Mouse (Mus musculus): ENCODE results near the gene Ndufa6. TPM values are rescaled to one million over a fixed set of nuclear protein-coding genes. Genes with fewer than 3 reads are reported as not detected.

The Ndufa6 gene
- total and polyA plus RNA-seq, 2 experiments from 2014 or later: 271 to 416 TPM

DNA sequence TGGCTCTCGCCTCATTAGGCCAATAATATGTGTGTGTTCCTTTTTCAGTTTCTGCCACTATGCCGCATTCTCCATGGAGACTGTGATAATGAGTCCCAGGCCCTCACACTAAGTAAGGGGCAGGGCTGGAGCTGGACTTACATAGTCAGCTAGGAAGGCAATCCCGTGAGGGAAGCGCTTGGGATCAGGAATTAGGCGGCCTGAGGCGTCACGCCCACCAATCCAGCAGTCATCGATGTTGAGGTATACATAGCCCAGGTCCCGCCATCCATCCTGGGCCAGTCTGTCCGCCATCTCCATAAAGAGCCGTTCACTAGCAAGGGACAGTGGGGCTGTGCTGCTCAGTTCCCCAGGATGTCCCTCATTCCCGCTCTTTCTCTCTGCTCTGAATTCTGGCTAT lies 17.5 kb downstream of the Ndufa6 start:
- H3K27me3 ChIP-seq (ENCODE audit: insufficient read depth, low read length): peaks cover 7% of the 10 kb centered on the region; the same call in 1 of the 2 replicates
- DNase-seq (no peak), ATAC-seq (no peak)
- WGBS: 62% methylated on average over 12 of the region's 12 CpGs
- H3K4me1 ChIP-seq (ENCODE audit: insufficient read depth): peaks cover 6% of the 10 kb centered on the region
- H3K27ac ChIP-seq (ENCODE audit: low read depth, low read length): no peak overlapping the region
- no peak overlapping the region for H3K4me3 ChIP-seq (ENCODE audit: low read depth, low read length)
- TF ChIP-seq CTCF (IDR thresholded peaks at IDR 0.05; ENCODE audit: low read depth): no peak
- H3K36me3 ChIP-seq (ENCODE audit: insufficient read depth): 0 out of 2 replicates have a peak, but pooled peaks cover 9% of the 10 kb centered on the region
- H3K9ac ChIP-seq: no peak overlapping the region
- no peak overlapping the region for H3K4me2 ChIP-seq (ENCODE audit: low read depth)
- H3K9me3 ChIP-seq (ENCODE audit: low read length): no peaks in the 10 kb centered on the region

DNA sequence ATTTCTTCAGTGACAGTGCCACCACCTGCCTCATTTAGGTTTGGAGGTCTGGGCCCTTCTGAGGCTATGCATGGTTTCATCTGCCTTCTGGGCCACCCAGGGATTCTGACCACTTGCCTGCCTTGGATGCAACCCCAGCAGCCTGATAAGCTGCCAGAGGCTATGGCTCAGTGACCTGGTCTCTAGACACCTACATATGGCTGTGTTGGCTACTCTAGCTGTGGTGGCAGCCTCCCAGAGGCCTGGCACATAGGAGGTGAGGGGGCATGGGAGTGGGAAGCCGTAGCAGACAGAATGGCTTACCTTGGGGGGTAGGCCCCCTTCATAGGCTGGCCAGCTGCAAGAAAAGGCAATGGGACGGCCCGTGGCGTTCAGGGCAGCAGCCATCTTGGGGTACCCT lies 18.9 kb downstream of the Ndufa6 start:
- Histone ChIP-seq H3K4me1 (ENCODE audit: insufficient read depth) (peaks cover 6% of the 10 kb centered on the region), H3K27ac (ENCODE audit: low read depth, low read length) (no peak overlapping the region), H3K4me2 (ENCODE audit: low read depth) (no peak overlapping the region), H3K9ac (no peak overlapping the region), H3K4me3 (ENCODE audit: low read depth, low read length) (no peak overlapping the region), H3K36me3 (ENCODE audit: insufficient read depth) (0 out of 2 replicates have a peak, but pooled peaks cover 9% of the 10 kb centered on the region), H3K9me3 (ENCODE audit: low read length) (no peaks in the 10 kb centered on the region), H3K27me3 (ENCODE audit: insufficient read depth, low read length) (no peaks in the 10 kb centered on the region)
- TF ChIP-seq CTCF (IDR thresholded peaks at IDR 0.05; ENCODE audit: low read depth): no peak
- 91% methylated on average over 4 of the region's 4 CpGs for WGBS
- no peak for ATAC-seq
- no peak for DNase-seq

GRCm38 (mm10) chr15:82325382-82325781 lies 28.7 kb downstream of the Ndufa6 start:
- Histone ChIP-seq H3K9me3 (ENCODE audit: low read length) (no peaks in the 10 kb centered on the region), H3K27me3 (ENCODE audit: insufficient read depth, low read length) (no peaks in the 10 kb centered on the region), H3K9ac (no peak overlapping the region), H3K4me2 (ENCODE audit: low read depth) (no peak overlapping the region), H3K27ac (ENCODE audit: low read depth, low read length) (no peak overlapping the region), H3K36me3 (ENCODE audit: insufficient read depth) (no peaks in the 10 kb centered on the region), H3K4me3 (ENCODE audit: low read depth, low read length) (no peak overlapping the region), H3K4me1 (ENCODE audit: insufficient read depth) (no peaks in the 10 kb centered on the region)
- no peak for TF ChIP-seq CTCF (IDR thresholded peaks at IDR 0.05; ENCODE audit: low read depth)
- no peak for ATAC-seq
- no peak for DNase-seq
- 67% methylated on average over 2 of the region's 2 CpGs for whole genome bisulfite sequencing

DNA sequence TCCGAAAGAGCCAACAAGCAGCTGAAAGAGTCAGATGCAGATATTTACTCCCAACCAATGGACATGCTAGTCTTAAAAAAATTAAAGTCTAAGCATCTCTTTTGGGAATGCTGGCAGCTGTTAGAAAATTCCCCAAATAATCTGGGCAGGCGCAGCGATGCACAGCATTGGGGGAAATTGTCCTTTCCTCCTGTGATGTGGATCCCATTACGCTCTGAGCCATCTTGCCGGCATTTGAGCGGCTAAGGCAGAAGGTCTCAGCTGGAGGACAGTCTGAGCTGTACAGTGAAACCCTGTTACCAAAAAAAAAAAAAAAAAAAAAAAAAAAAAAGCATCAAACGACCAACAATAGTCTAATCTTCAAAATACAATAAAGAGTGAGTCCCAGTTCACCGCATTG lies 31.9 kb downstream of the Ndufa6 start:
- ATAC-seq (no peak), DNase-seq (no peak)
- Histone ChIP-seq H3K27me3 (ENCODE audit: insufficient read depth, low read length) (no peaks in the 10 kb centered on the region), H3K4me1 (ENCODE audit: insufficient read depth) (no peaks in the 10 kb centered on the region), H3K4me2 (ENCODE audit: low read depth) (no peak overlapping the region), H3K4me3 (ENCODE audit: low read depth, low read length) (no peak overlapping the region), H3K27ac (ENCODE audit: low read depth, low read length) (no peak overlapping the region), H3K9me3 (ENCODE audit: low read length) (no peaks in the 10 kb centered on the region), H3K36me3 (ENCODE audit: insufficient read depth) (no peaks in the 10 kb centered on the region), H3K9ac (no peak overlapping the region)
- 82% methylated on average over 8 of the region's 8 CpGs for WGBS
- no peak for TF ChIP-seq CTCF (IDR thresholded peaks at IDR 0.05; ENCODE audit: low read depth)

DNA sequence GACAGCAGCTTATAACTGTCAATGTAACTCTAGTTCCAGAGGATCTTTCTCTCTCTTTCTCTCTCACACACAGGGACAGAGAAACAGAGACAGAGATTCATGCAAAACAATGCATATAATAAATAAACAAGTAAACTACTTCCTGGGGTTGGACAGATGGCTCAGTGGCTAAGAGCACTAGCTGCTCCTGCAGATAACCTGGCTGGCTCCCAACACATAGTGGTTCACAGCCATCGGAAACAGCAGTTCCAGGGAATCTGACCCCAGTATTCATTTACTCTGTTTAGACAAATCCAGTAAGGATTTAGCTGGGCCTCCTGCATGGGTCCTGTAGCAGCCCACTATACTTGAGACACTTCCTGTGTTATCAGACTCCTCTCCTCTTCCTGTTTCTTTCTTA lies 34.5 kb downstream of the Ndufa6 start:
- TF ChIP-seq CTCF (IDR thresholded peaks at IDR 0.05; ENCODE audit: low read depth): no peak
- no peak for ATAC-seq
- no peaks in the 10 kb centered on the region for H3K9me3 ChIP-seq (ENCODE audit: low read length)
- H3K27ac ChIP-seq (ENCODE audit: low read depth, low read length): no peak overlapping the region
- no peaks in the 10 kb centered on the region for H3K4me1 ChIP-seq (ENCODE audit: insufficient read depth)
- no peaks in the 10 kb centered on the region for H3K27me3 ChIP-seq (ENCODE audit: insufficient read depth, low read length)
- H3K9ac ChIP-seq: no peak overlapping the region
- H3K36me3 ChIP-seq (ENCODE audit: insufficient read depth): no peaks in the 10 kb centered on the region
- H3K4me2 ChIP-seq (ENCODE audit: low read depth): no peak overlapping the region
- H3K4me3 ChIP-seq (ENCODE audit: low read depth, low read length): no peak overlapping the region
- DNase-seq: no peak
- 52% methylated on average over 1 of the region's 1 CpGs for WGBS

GRCm38 (mm10) chr15:82317839-82318238 lies 36.3 kb downstream of the Ndufa6 start:
- DNase-seq (no peak), ATAC-seq (no peak)
- Histone ChIP-seq H3K9ac (no peak overlapping the region), H3K4me3 (ENCODE audit: low read depth, low read length) (no peak overlapping the region), H3K27ac (ENCODE audit: low read depth, low read length) (no peak overlapping the region), H3K27me3 (ENCODE audit: insufficient read depth, low read length) (no peaks in the 10 kb centered on the region), H3K36me3 (ENCODE audit: insufficient read depth) (no peaks in the 10 kb centered on the region), H3K4me1 (ENCODE audit: insufficient read depth) (no peaks in the 10 kb centered on the region), H3K9me3 (ENCODE audit: low read length) (no peaks in the 10 kb centered on the region), H3K4me2 (ENCODE audit: low read depth) (no peak overlapping the region)
- no peak for TF ChIP-seq CTCF (IDR thresholded peaks at IDR 0.05; ENCODE audit: low read depth)
- WGBS: 88% methylated on average over 6 of the region's 6 CpGs

DNA sequence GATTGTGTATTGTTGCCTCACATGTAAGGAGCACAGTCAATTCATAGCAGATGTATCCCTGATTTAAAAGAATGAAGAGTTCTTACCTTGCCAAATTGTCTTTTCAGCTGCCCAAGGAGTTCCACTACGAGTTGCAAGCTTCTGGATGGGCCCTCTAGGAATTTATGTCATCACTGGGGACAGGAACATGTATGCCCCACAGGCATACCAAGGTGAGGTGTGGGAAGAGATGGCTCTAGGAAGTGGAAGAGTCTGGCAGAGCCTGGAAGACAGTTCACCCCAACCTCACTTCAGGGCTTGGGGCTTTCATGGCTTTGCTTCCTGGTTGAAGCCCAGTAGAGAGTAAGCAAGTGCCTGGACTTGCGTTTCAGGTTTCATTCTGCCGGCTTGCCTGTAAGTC lies 45.7 kb downstream of the Ndufa6 start:
- WGBS: 86% methylated on average over 3 of the region's 3 CpGs

GRCm38 (mm10) chr15:82307107-82307506 lies 47.0 kb downstream of the Ndufa6 start:
- Histone ChIP-seq H3K36me3 (ENCODE audit: insufficient read depth) (no peaks in the 10 kb centered on the region), H3K27me3 (ENCODE audit: insufficient read depth, low read length) (no peaks in the 10 kb centered on the region), H3K9me3 (ENCODE audit: low read length) (no peaks in the 10 kb centered on the region), H3K27ac (ENCODE audit: low read depth, low read length) (no peak overlapping the region), H3K4me3 (ENCODE audit: low read depth, low read length) (no peak overlapping the region), H3K4me1 (ENCODE audit: insufficient read depth) (no peaks in the 10 kb centered on the region), H3K4me2 (ENCODE audit: low read depth) (no peak overlapping the region), H3K9ac (no peak overlapping the region)
- 84% methylated on average over 3 of the region's 3 CpGs for WGBS
- DNase-seq (no peak), ATAC-seq (no peak)
- no peak for TF ChIP-seq CTCF (IDR thresholded peaks at IDR 0.05; ENCODE audit: low read depth)

More for the DNA sequence above, 45.7 kb downstream of the Ndufa6 start:
- no peaks in the 10 kb centered on the region for H3K36me3 ChIP-seq (ENCODE audit: insufficient read depth)
- no peaks in the 10 kb centered on the region for H3K4me1 ChIP-seq (ENCODE audit: insufficient read depth)
- no peak for ATAC-seq
- no peak for DNase-seq
- no peak overlapping the region for H3K9ac ChIP-seq
- no peaks in the 10 kb centered on the region for H3K9me3 ChIP-seq (ENCODE audit: low read length)
- H3K4me2 ChIP-seq (ENCODE audit: low read depth): no peak overlapping the region
- H3K27me3 ChIP-seq (ENCODE audit: insufficient read depth, low read length): no peaks in the 10 kb centered on the region
- TF ChIP-seq CTCF (IDR thresholded peaks at IDR 0.05; ENCODE audit: low read depth): no peak
- H3K4me3 ChIP-seq (ENCODE audit: low read depth, low read length): no peak overlapping the region
- H3K27ac ChIP-seq (ENCODE audit: low read depth, low read length): no peak overlapping the region

Small RNAs within 50 kb of the gene (microRNA-seq; reads per million reads assigned to microRNA genes)
- gene Mir7684: 0 reads per million in 2 experiments

Other genes with a start within 250 kb of the Ndufa6 start
- 13.0 and 14.7 TPM in 2 replicates for gene Ccdc134, start 226.4 kb downstream of the Ndufa6 start, total RNA-seq (2014; rRNA removed)
- gene Ccdc134, start 226.4 kb downstream of the Ndufa6 start, polyA plus RNA-seq (2015; fragmentation: Nextera tagmentation; extraction: Ambion mirVana): 6.7 and 6.8 TPM in 2 replicates
- 121 and 171 TPM in 2 replicates for gene Srebf2, start 207.1 kb downstream of the Ndufa6 start, total RNA-seq (2014; rRNA removed)
- gene Srebf2, start 207.1 kb downstream of the Ndufa6 start, polyA plus RNA-seq (2015; fragmentation: Nextera tagmentation; extraction: Ambion mirVana): 147 and 193 TPM in 2 replicates
- 4.7 and 6.3 TPM in 2 replicates for gene Shisa8, start 141.5 kb downstream of the Ndufa6 start, total RNA-seq (2014; rRNA removed)
- gene Shisa8, start 141.5 kb downstream of the Ndufa6 start, polyA plus RNA-seq (2015; fragmentation: Nextera tagmentation; extraction: Ambion mirVana): 1.8 and 2.7 TPM in 2 replicates
- gene Tnfrsf13c, start 130.0 kb downstream of the Ndufa6 start, total RNA-seq (2014; rRNA removed): 0.24 and 0.62 TPM in 2 replicates
- gene Tnfrsf13c, start 130.0 kb downstream of the Ndufa6 start, polyA plus RNA-seq (2015; fragmentation: Nextera tagmentation; extraction: Ambion mirVana): 0.44 and 0.47 TPM in 2 replicates
- 8.9 and 10.0 TPM in 2 replicates for gene Cenpm, start 109.6 kb downstream of the Ndufa6 start, total RNA-seq (2014; rRNA removed)
- 16.5 and 18.7 TPM in 2 replicates for gene Cenpm, start 109.6 kb downstream of the Ndufa6 start, polyA plus RNA-seq (2015; fragmentation: Nextera tagmentation; extraction: Ambion mirVana)
- 119 and 139 TPM in 2 replicates for gene 1500009C09Rik, start 101.9 kb downstream of the Ndufa6 start, total RNA-seq (2014; rRNA removed)
- gene 1500009C09Rik, start 101.9 kb downstream of the Ndufa6 start, polyA plus RNA-seq (2015; fragmentation: Nextera tagmentation; extraction: Ambion mirVana): 12.5 and 15.6 TPM in 2 replicates
- gene Sept3, start 79.4 kb downstream of the Ndufa6 start, total RNA-seq (2014; rRNA removed): 550 and 602 TPM in 2 replicates
- 400 and 449 TPM in 2 replicates for gene Sept3, start 79.4 kb downstream of the Ndufa6 start, polyA plus RNA-seq (2015; fragmentation: Nextera tagmentation; extraction: Ambion mirVana)
- 0.38 and 1.00 TPM in 2 replicates for gene Wbp2nl, start 55.4 kb downstream of the Ndufa6 start, total RNA-seq (2014; rRNA removed)
- 0.42 and 0.59 TPM in 2 replicates for gene Wbp2nl, start 55.4 kb downstream of the Ndufa6 start, polyA plus RNA-seq (2015; fragmentation: Nextera tagmentation; extraction: Ambion mirVana)
- gene Naga, start 15.4 kb downstream of the Ndufa6 start, total RNA-seq (2014; rRNA removed): 27.0 and 47.5 TPM in 2 replicates
- gene Naga, start 15.4 kb downstream of the Ndufa6 start, polyA plus RNA-seq (2015; fragmentation: Nextera tagmentation; extraction: Ambion mirVana): 26.7 and 33.7 TPM in 2 replicates
- 1.4 and 3.5 TPM in 2 replicates for gene Pheta2, start 15.4 kb downstream of the Ndufa6 start, total RNA-seq (2014; rRNA removed)
- 0.83 and 1.1 TPM in 2 replicates for gene Pheta2, start 15.4 kb downstream of the Ndufa6 start, polyA plus RNA-seq (2015; fragmentation: Nextera tagmentation; extraction: Ambion mirVana)
- gene Smdt1, start 15.4 kb downstream of the Ndufa6 start, total RNA-seq (2014; rRNA removed): 167 and 208 TPM in 2 replicates
- 337 and 359 TPM in 2 replicates for gene Smdt1, start 15.4 kb downstream of the Ndufa6 start, polyA plus RNA-seq (2015; fragmentation: Nextera tagmentation; extraction: Ambion mirVana)
- 2.1 and 3.1 TPM in 2 replicates for gene Cyp2d22, start 25.9 kb upstream of the Ndufa6 start, total RNA-seq (2014; rRNA removed)
- 1.8 and 1.9 TPM in 2 replicates for gene Cyp2d22, start 25.9 kb upstream of the Ndufa6 start, polyA plus RNA-seq (2015; fragmentation: Nextera tagmentation; extraction: Ambion mirVana)
- gene Cyp2d11, start 39.7 kb upstream of the Ndufa6 start, total RNA-seq (2014; rRNA removed): not detected in 2 replicates
- not detected in 2 replicates for gene Cyp2d11, start 39.7 kb upstream of the Ndufa6 start, polyA plus RNA-seq (2015; fragmentation: Nextera tagmentation; extraction: Ambion mirVana)
- not detected in 2 replicates for gene Cyp2d10, start 52.9 kb upstream of the Ndufa6 start, total RNA-seq (2014; rRNA removed)
- gene Cyp2d10, start 52.9 kb upstream of the Ndufa6 start, polyA plus RNA-seq (2015; fragmentation: Nextera tagmentation; extraction: Ambion mirVana): not detected in 2 replicates
- gene Cyp2d9, start 79.1 kb upstream of the Ndufa6 start, total RNA-seq (2014; rRNA removed): not detected in 2 replicates
- gene Cyp2d9, start 79.1 kb upstream of the Ndufa6 start, polyA plus RNA-seq (2015; fragmentation: Nextera tagmentation; extraction: Ambion mirVana): 0.15 TPM in 1 of 2 replicates, not detected in the other
- not detected in 2 replicates for gene Cyp2d12, start 200.8 kb upstream of the Ndufa6 start, total RNA-seq (2014; rRNA removed)
- gene Cyp2d12, start 200.8 kb upstream of the Ndufa6 start, polyA plus RNA-seq (2015; fragmentation: Nextera tagmentation; extraction: Ambion mirVana): not detected in 2 replicates

Measured in forebrain, postnatal 0 days (tissue).